Mouse (Mus musculus) CH12.LX (cell line): ENCODE data around the gene Eif2b5. TPM values are rescaled to one million over a fixed set of nuclear protein-coding genes. Genes with fewer than 3 reads are reported as not detected.
"Not testable (repeated sequence)": the region's sequence is repeated elsewhere in the genome, so short reads cannot be mapped to it uniquely, and the experiment has no call there.

Source experiments
- DNase-seq: peaks from one replicate; pipeline ENCODE4 v3.0.0-alpha.2; 2013; ENCODE audit errors: extremely low read depth
- H3K27ac ChIP-seq: 2 replicates; pipeline ENCODE4 v1.5.1; 2012; ENCODE audit warnings: low read depth, mild to moderate bottlenecking, control low read depth, moderate library complexity; ENCODE audit not compliant: insufficient read depth
- H3K27me3 ChIP-seq: replicated peaks from 2 replicates; pipeline ENCODE3; 2012; ENCODE audit warnings: inconsistent platforms
- H3K36me3 ChIP-seq, 2 experiments: replicated peaks in 1 of 2; 2 replicates each; pipeline versions ENCODE3 to v1.6.1; 2012; ENCODE audit warnings: inconsistent platforms in 1 of 2, low read length in 1 of 2, mild to moderate bottlenecking in 1 of 2, mixed read lengths in 1 of 2, moderate library complexity in 1 of 2; ENCODE audit not compliant: control insufficient read depth in 1 of 2, insufficient read depth in 1 of 2
- H3K4me1 ChIP-seq, 2 experiments: 2 replicates each; pipeline ENCODE4 v1.6.1; 2012; ENCODE audit warnings: inconsistent platforms in 1 of 2, moderate library complexity in 1 of 2; ENCODE audit not compliant: insufficient read depth in 2 of 2, control insufficient read depth in 1 of 2
- H3K4me2 ChIP-seq: 2 replicates; pipeline ENCODE4 v1.6.1; 2012; ENCODE audit warnings: low read depth, mild to moderate bottlenecking, control low read depth; ENCODE audit not compliant: poor library complexity, insufficient read depth, severe bottlenecking
- H3K4me3 ChIP-seq, 3 experiments: fragments of 150-350 bp in 1 of 3; sonication (generic) in 1 of 3; replicated peaks in 1 of 3; 2 replicates each; pipeline versions ENCODE3 to v1.5.1; 2011 to 2012; ENCODE audit warnings: low read depth in 2 of 3, low read length in 2 of 3, mild to moderate bottlenecking in 2 of 3, moderate library complexity in 2 of 3, control low read depth in 1 of 3, improper control_type of control experiment in 1 of 3, inconsistent platforms in 1 of 3, mixed read lengths in 1 of 3; ENCODE audit not compliant: poor library complexity in 1 of 3
- H3K79me2 ChIP-seq: replicated peaks from 2 replicates; pipeline ENCODE4 v1.6.1; 2012; ENCODE audit warnings: mild to moderate bottlenecking, moderate library complexity; ENCODE audit not compliant: control insufficient read depth, poor library complexity, insufficient read depth, severe bottlenecking; ENCODE audit errors: extremely low read depth
- H3K9ac ChIP-seq: 2 replicates; pipeline ENCODE4 v1.6.1; 2012; ENCODE audit warnings: low read depth, mild to moderate bottlenecking, control low read depth, moderate library complexity; ENCODE audit not compliant: insufficient read depth
- H3K9me3 ChIP-seq: replicated peaks from 2 replicates; pipeline ENCODE3; 2012; ENCODE audit warnings: low read length, inconsistent platforms, mixed read lengths
- BHLHE40 ChIP-seq: IDR thresholded peaks from 2 replicates; pipeline ENCODE4 v1.6.1; 2011; ENCODE audit warnings: mild to moderate bottlenecking, low read depth, low read length, improper control_type of control experiment
- IRF4 ChIP-seq: IDR thresholded peaks from 2 replicates; pipeline ENCODE4 v1.6.1; 2014; ENCODE audit warnings: low read depth, mild to moderate bottlenecking, inconsistent platforms, low read length, improper control_type of control experiment
- JUN ChIP-seq: IDR thresholded peaks from 2 replicates; pipeline ENCODE4 v1.6.1; 2011; ENCODE audit warnings: low read depth, mild to moderate bottlenecking, low read length, improper control_type of control experiment, moderate library complexity; ENCODE audit not compliant: insufficient read depth
- JUND ChIP-seq: conservative IDR thresholded peaks from 2 replicates; pipeline ENCODE4 v1.6.1; 2011; ENCODE audit warnings: low read depth, low read length, improper control_type of control experiment
- MAX ChIP-seq: IDR thresholded peaks from 2 replicates; pipeline ENCODE4 v1.6.1; 2011; ENCODE audit warnings: low read length, improper control_type of control experiment
- MEF2A ChIP-seq: IDR thresholded peaks from 2 replicates; pipeline ENCODE4 v1.6.1; 2014; ENCODE audit warnings: low read depth, mild to moderate bottlenecking, inconsistent platforms, low read length, improper control_type of control experiment, borderline replicate concordance
- POLR2AphosphoS2 ChIP-seq: IDR thresholded peaks from 2 replicates; pipeline ENCODE4 v1.6.1; 2011; ENCODE audit warnings: low read depth, low read length, improper control_type of control experiment
- TBP ChIP-seq: conservative IDR thresholded peaks from 2 replicates; pipeline ENCODE4 v1.6.1; 2011; ENCODE audit warnings: low read depth, low read length, improper control_type of control experiment
- ZNF384 ChIP-seq: IDR thresholded peaks from 2 replicates; pipeline ENCODE4 v1.6.1; 2012; ENCODE audit warnings: low read depth, low read length, improper control_type of control experiment, inconsistent platforms
- dilution Hi-C: fragments of 300-500 bp; cut with MboI; formaldehyde crosslinking; loops from 2 replicates; pipeline ENCODE4 v1.14.3; 2020; ENCODE audit warnings: low sequenced_read_pairs; ENCODE audit not compliant: extremely low pct_unique_long_range_greater_than_20kb, extremely low pct_ligation_motif_present
- in situ Hi-C: fragments of 300-500 bp; cut with MboI; formaldehyde crosslinking; loops from 3 replicates; pipeline ENCODE4 v1.14.3; 2019; ENCODE audit warnings: low sequenced_read_pairs, low pct_ligation_motif_present, low pct_unique_long_range_greater_than_20kb, mixed read lengths
- polyA plus RNA-seq: library from polyadenylated mRNA; unstranded; fragments of >175 nt; gene quantifications from 2 replicates; pipeline ENCODE4 v1.2.1, GENCODE M21; 2012; ENCODE audit warnings: low read depth; ENCODE audit not compliant: insufficient read length
- total RNA-seq, 2 experiments: library from RNA; depleted of rRNA; stranded (reverse); fragments of 300-350 nt in 1 of 2; fragments of >200 nt in 1 of 2; gene quantifications; 2 replicates each; pipeline ENCODE4 v1.2.3; 2012 to 2014

The Eif2b5 gene
- total and polyA plus RNA-seq, 3 experiments = 139 to 183 (median 179) TPM

DNA sequence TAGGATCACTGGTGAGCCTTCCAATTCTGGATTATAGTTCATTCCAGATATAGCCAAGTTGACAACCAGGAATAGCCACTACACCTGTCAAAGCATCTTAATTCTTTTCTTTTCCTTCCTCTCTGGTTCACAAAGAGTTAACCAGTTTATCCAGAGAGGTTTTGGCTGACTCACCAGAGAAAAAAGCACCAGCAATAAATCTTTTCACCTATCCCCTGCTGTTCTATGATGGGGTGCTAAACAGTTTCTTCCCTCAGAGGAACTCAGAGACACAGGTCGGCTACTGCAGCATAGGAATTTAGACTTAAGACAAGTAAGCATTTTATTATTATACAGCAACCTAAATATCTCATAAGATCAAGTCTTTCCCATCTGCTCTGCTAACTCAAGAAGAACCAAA, 42.5 kb upstream of the Eif2b5 start:
- Histone ChIP-seq H3K36me3 (peaks cover 0 to 2% of the 10 kb centered on the region in 2 experiments), H3K27me3 (no peaks in the 10 kb centered on the region), H3K4me1 (peaks cover 0 to 8% of the 10 kb centered on the region in 2 experiments; a peak in 2 of 4 replicates), H3K4me3 (no peak overlapping the region), H3K9me3 (no peaks in the 10 kb centered on the region), H3K9ac (no peak overlapping the region), H3K79me2 (no peaks in the 10 kb centered on the region), H3K4me2 (no peak overlapping the region), H3K27ac (no peak overlapping the region)
- dilution Hi-C loops (no loop called here), in situ Hi-C loops (no loop called here)
- TF ChIP-seq BHLHE40 = no peak
- TF ChIP-seq POLR2AphosphoS2 = no peak
- TF ChIP-seq IRF4 = no peak
- TF ChIP-seq MAX = no peak
- no peak for TF ChIP-seq TBP
- no peak for TF ChIP-seq MEF2A
- no peak for TF ChIP-seq JUND
- DNase-seq = no peak

GRCm38 (mm10) chr16:20458736-20459135, 39.9 kb upstream of the Eif2b5 start:
- H3K36me3 ChIP-seq, H3K4me2 ChIP-seq, dilution Hi-C loops, H3K4me3 ChIP-seq, H3K9me3 ChIP-seq, H3K27me3 ChIP-seq, DNase-seq, in situ Hi-C loops, H3K9ac ChIP-seq, H3K4me1 ChIP-seq, H3K27ac ChIP-seq, H3K79me2 ChIP-seq: not testable (repeated sequence)

DNA sequence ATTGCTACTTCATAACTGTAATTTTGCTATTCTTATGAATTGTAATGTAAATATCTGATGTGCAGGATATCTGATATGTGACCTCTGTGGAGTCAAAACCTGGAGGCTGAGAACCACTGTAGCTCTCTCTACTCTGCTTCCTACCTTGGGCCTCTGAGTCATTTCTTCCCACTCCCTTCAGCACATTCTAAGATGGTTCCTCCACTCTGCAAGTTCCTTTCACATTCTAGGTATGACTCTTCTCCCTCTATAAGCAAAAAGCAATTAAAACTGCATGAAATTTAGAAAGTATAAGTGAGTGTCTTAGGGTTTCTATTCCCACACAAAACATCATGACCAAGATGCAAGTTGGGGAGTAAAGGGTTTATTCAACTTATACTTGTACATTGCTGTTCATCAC, 33.9 kb upstream of the Eif2b5 start:
- in situ Hi-C loops = no loop called here
- TF ChIP-seq JUND (peak; percentile 69), IRF4 (peak; percentile 46; the same call in 1 of the 2 replicates), ZNF384 (no peak), JUN (peak; percentile 55)
- Histone ChIP-seq H3K36me3 (no peaks in the 10 kb centered on the region), H3K79me2 (no peaks in the 10 kb centered on the region), H3K27me3 (no peaks in the 10 kb centered on the region), H3K9me3 (no peaks in the 10 kb centered on the region), H3K9ac (no peak overlapping the region), H3K4me3 (no peak overlapping the region), H3K4me1 (peaks cover 0 to 4% of the 10 kb centered on the region in 2 experiments; a peak in 1 of 4 replicates), H3K4me2 (no peak overlapping the region), H3K27ac (no peak overlapping the region)
- DNase-seq = peak; percentile 44
- dilution Hi-C loops = no loop called here
